In genomic region chr14:21674471-21674870, GRCm38 (mm10) we compare ENCODE assay signal across 22 mouse cellular contexts. TPM values are rescaled to one million over a fixed set of nuclear protein-coding genes. Genes with fewer than 3 reads are reported as not detected.
A peak's percentile ranks its signal among the peaks of the same experiment; 100 is the strongest.
DNase-seq lines count a peak whose midpoint lies in the region; ATAC-seq lines count a peak whose summit lies in the region.
"Had no signal": no experiment of that assay in that cellular context is flagged by ENCODE, and none has a peak within 500 bp of the region (broad histone marks: within the 10 kb centered on the region; RNA-seq: fewer than 3 reads in every experiment).

No protein-coding gene starts in this region.

- H3K27ac ChIP-seq in kidney, embryonic 15.5 days = 0 out of 2 replicates have a peak overlapping the region, but pooled peaks have one; percentile 45
- peak overlapping the region; percentile 65 for H3K27ac ChIP-seq in embryonic facial prominence, embryonic 15.5 days (replicated peaks)
- peak overlapping the region; percentile 76 for H3K27ac ChIP-seq in limb, embryonic 13.5 days
- no peak overlapping the region for H3K27ac ChIP-seq in liver, embryonic 12.5 days
- H3K27ac ChIP-seq: neural tube, embryonic 13.5 days had no signal

- 33% methylated on average over 5 of the region's 5 CpGs for WGBS in kidney, embryonic 15.5 days
- 55% methylated on average over 5 of the region's 5 CpGs for WGBS in embryonic facial prominence, embryonic 15.5 days
- WGBS in limb, embryonic 13.5 days = 11% methylated on average over 5 of the region's 5 CpGs
- 58% methylated on average over 5 of the region's 5 CpGs for WGBS in liver, embryonic 12.5 days (ENCODE audit: insufficient replicate concordance)

- no peak for DNase-seq in kidney, postnatal 14 days
- DNase-seq in lung, postnatal 10 days = peak; percentile 31
- DNase-seq in lung, postnatal 25 days (ENCODE audit: low spot score) = no peak
- DNase-seq in gastrocnemius, adult 18-20 months (ENCODE audit: low spot score) = no peak
- DNase-seq: adrenal gland, postnatal 25 days; cerebellum, adult 9-10 months; gastrocnemius, postnatal 10 days; kidney, postnatal 36 days; liver; lung, adult 2 months; right cerebral cortex, postnatal 4 days; thymus, postnatal 36 days had no signal

- no peaks in the 10 kb centered on the region for H3K9me3 ChIP-seq in kidney, embryonic 15.5 days (replicated peaks)
- H3K9me3 ChIP-seq in embryonic facial prominence, embryonic 15.5 days (replicated peaks) = no peaks in the 10 kb centered on the region
- H3K9me3 ChIP-seq in limb, embryonic 13.5 days = no peaks in the 10 kb centered on the region
- H3K9me3 ChIP-seq in liver, embryonic 12.5 days (replicated peaks) = no peaks in the 10 kb centered on the region
- H3K9me3 ChIP-seq: megakaryocyte, embryonic 14.5 days; neural tube, embryonic 13.5 days had no signal

- peaks cover 16% of the 10 kb centered on the region for H3K36me3 ChIP-seq in kidney, embryonic 15.5 days
- H3K36me3 ChIP-seq in embryonic facial prominence, embryonic 15.5 days = peaks cover 12% of the 10 kb centered on the region
- H3K36me3 ChIP-seq in limb, embryonic 13.5 days = peaks cover 18% of the 10 kb centered on the region
- H3K36me3 ChIP-seq in liver, embryonic 12.5 days = peaks cover 13% of the 10 kb centered on the region

- no peak overlapping the region for H3K4me2 ChIP-seq in kidney, embryonic 15.5 days
- no peak overlapping the region for H3K4me2 ChIP-seq in embryonic facial prominence, embryonic 15.5 days (replicated peaks)
- no peak overlapping the region for H3K4me2 ChIP-seq in limb, embryonic 13.5 days (replicated peaks)
- no peak overlapping the region for H3K4me2 ChIP-seq in liver, embryonic 12.5 days
- H3K4me2 ChIP-seq: neural tube, embryonic 13.5 days had no signal

- no peak overlapping the region for H3K4me3 ChIP-seq in kidney, embryonic 15.5 days (replicated peaks)
- H3K4me3 ChIP-seq in embryonic facial prominence, embryonic 15.5 days (replicated peaks) = no peak overlapping the region
- no peak overlapping the region for H3K4me3 ChIP-seq in limb, embryonic 13.5 days
- H3K4me3 ChIP-seq in liver, embryonic 12.5 days = no peak overlapping the region
- H3K4me3 ChIP-seq: megakaryocyte, embryonic 14.5 days; neural tube, embryonic 13.5 days had no signal

- H3K27me3 ChIP-seq in kidney, embryonic 15.5 days = no peaks in the 10 kb centered on the region
- H3K27me3 ChIP-seq in embryonic facial prominence, embryonic 15.5 days = no peaks in the 10 kb centered on the region
- H3K27me3 ChIP-seq in limb, embryonic 13.5 days = no peaks in the 10 kb centered on the region
- H3K27me3 ChIP-seq in liver, embryonic 12.5 days (replicated peaks) = no peaks in the 10 kb centered on the region
- H3K27me3 ChIP-seq: neural tube, embryonic 13.5 days had no signal

- no peak for ATAC-seq in kidney, embryonic 15.5 days (replicated peaks; ENCODE audit: low FRiP score)
- ATAC-seq in embryonic facial prominence, embryonic 15.5 days (ENCODE audit: insufficient number of reproducible peaks, low FRiP score, low TSS enrichment, low read depth) = no peak
- peak; percentile 61 for ATAC-seq in limb, embryonic 13.5 days (ENCODE audit: low FRiP score, low read depth)
- no peak for ATAC-seq in liver, embryonic 12.5 days
- ATAC-seq: forebrain, embryonic 16.5 days had no signal

- H3K9ac ChIP-seq in kidney, embryonic 15.5 days = no peak overlapping the region
- H3K9ac ChIP-seq in embryonic facial prominence, embryonic 15.5 days = no peak overlapping the region
- no peak overlapping the region for H3K9ac ChIP-seq in limb, embryonic 13.5 days
- H3K9ac ChIP-seq in liver, embryonic 12.5 days = no peak overlapping the region
- H3K9ac ChIP-seq: neural tube, embryonic 13.5 days had no signal

- H3K4me1 ChIP-seq in kidney, embryonic 15.5 days = peaks cover 32% of the 10 kb centered on the region
- H3K4me1 ChIP-seq in embryonic facial prominence, embryonic 15.5 days = peaks cover 44% of the 10 kb centered on the region
- H3K4me1 ChIP-seq in limb, embryonic 13.5 days = peaks cover 63% of the 10 kb centered on the region
- peaks cover 14% of the 10 kb centered on the region; the same call in 1 of the 2 replicates for H3K4me1 ChIP-seq in liver, embryonic 12.5 days

RNA-seq across cellular contexts. Expression of gene Dupd1, which starts 39.9 kb away (rescaled TPM):
- 0.14 TPM in 1 of 2 replicates, not detected in the other for polyA plus RNA-seq in kidney, embryonic 15.5 days (2015; fragmentation: Nextera tagmentation; extraction: Ambion mirVana)
- 0.34 TPM in 1 of 2 replicates, not detected in the other for polyA plus RNA-seq in embryonic facial prominence, embryonic 15.5 days (2015; fragmentation: Nextera tagmentation; extraction: Ambion mirVana)
- 0.97 and 1.2 TPM in 2 replicates for polyA plus RNA-seq in limb, embryonic 13.5 days (2015; fragmentation: Nextera tagmentation; extraction: Ambion mirVana)
- polyA plus RNA-seq in liver, embryonic 12.5 days (2016; fragmentation: Nextera tagmentation; extraction: Ambion mirVana) = not detected in 2 replicates
- total RNA-seq in gastrocnemius, adult 18-20 months (2021) = 10 to 100 TPM; 33.4 to 36.0 TPM
- total RNA-seq: monocyte, adult 5-6 weeks had no signal
- polyA plus RNA-seq: hindbrain, embryonic 11.5 days; intestine, embryonic 14.5 days; neural tube, embryonic 13.5 days had no signal
